Mouse (Mus musculus) embryonic facial prominence, embryonic 13.5 days (tissue): ENCODE measurements at regions not wholly inside any gene's neighbourhood (a gene's known extent, or its start where the extent isn't known, plus 50 kb on each side); places are given as distances from the start of the nearest gene placed in this dataset.

Experiments used
- ATAC-seq: fragments of 200-750 bp; cut with Nextera tagmentation; 2 replicates; pipeline ENCODE4 v1.8.0; 2017; ENCODE audit warnings: low read depth; ENCODE audit not compliant: insufficient number of reproducible peaks, insufficient read depth, low FRiP score, low TSS enrichment
- H3K27ac ChIP-seq: fragments of 300-500 bp; sonication (generic); 2 replicates; pipeline ENCODE4 v1.5.1; 2015; ENCODE audit warnings: moderate library complexity, mild to moderate bottlenecking, inconsistent platforms
- H3K27me3 ChIP-seq: fragments of 300-500 bp; sonication (generic); 2 replicates; pipeline ENCODE4 v1.6.1; 2015; ENCODE audit warnings: mild to moderate bottlenecking, inconsistent platforms
- H3K36me3 ChIP-seq: fragments of 300-500 bp; sonication (generic); 2 replicates; pipeline ENCODE4 v1.6.1; 2015; ENCODE audit warnings: mild to moderate bottlenecking, inconsistent platforms
- H3K4me1 ChIP-seq: fragments of 300-500 bp; sonication (generic); 2 replicates; pipeline ENCODE4 v1.6.1; 2015; ENCODE audit warnings: inconsistent platforms
- H3K4me2 ChIP-seq: fragments of 300-500 bp; sonication (generic); 2 replicates; pipeline ENCODE4 v1.6.1; 2015; ENCODE audit warnings: moderate library complexity, mild to moderate bottlenecking, inconsistent platforms
- H3K4me3 ChIP-seq: fragments of 300-500 bp; sonication (generic); 2 replicates; pipeline ENCODE4 v1.5.1; 2015; ENCODE audit warnings: mild to moderate bottlenecking, inconsistent platforms
- H3K9ac ChIP-seq: fragments of 300-500 bp; sonication (generic); 2 replicates; pipeline ENCODE4 v1.6.1; 2015; ENCODE audit warnings: mild to moderate bottlenecking, inconsistent platforms
- H3K9me3 ChIP-seq: fragments of 300-500 bp; sonication (generic); 2 replicates; pipeline ENCODE4 v1.6.1; 2016; ENCODE audit warnings: inconsistent platforms
- WGBS: fragments of 180-500 bp; shearing (Covaris S2); methylation state at CpG from one replicate; pipeline ENCODE4 v1.1.7; 2015; ENCODE audit warnings: mixed read lengths; 5-methylcytosine and 5-hydroxymethylcytosine counted together

DNA sequence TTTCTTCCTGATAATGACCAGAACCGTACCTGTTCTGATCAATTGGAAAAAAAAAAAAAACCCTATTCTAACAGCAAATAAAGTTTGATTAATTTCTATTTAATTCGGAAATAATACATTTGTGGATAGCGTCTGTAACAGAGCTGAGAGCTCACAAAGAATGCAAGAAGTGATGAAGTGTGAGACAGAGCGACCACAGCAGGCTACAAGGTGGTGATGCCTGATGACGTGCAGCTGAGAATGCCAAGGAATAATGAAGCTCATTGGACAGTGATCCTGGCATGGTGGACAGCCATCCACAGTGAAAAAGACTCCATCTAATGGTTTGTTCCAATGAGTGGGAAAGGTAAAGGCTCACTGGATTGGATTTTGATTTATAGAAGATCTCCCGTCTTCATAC is 111.2 kb upstream of the Hand2 start:
- Histone ChIP-seq H3K4me3 (no peak overlapping the region), H3K36me3 (no peaks in the 10 kb centered on the region), H3K27ac (no peak overlapping the region), H3K9me3 (no peaks in the 10 kb centered on the region), H3K27me3 (no peaks in the 10 kb centered on the region), H3K4me2 (no peak overlapping the region), H3K4me1 (no peaks in the 10 kb centered on the region), H3K9ac (no peak overlapping the region)
- no peak for ATAC-seq
- 79% methylated on average over 6 of the region's 6 CpGs for WGBS

DNA sequence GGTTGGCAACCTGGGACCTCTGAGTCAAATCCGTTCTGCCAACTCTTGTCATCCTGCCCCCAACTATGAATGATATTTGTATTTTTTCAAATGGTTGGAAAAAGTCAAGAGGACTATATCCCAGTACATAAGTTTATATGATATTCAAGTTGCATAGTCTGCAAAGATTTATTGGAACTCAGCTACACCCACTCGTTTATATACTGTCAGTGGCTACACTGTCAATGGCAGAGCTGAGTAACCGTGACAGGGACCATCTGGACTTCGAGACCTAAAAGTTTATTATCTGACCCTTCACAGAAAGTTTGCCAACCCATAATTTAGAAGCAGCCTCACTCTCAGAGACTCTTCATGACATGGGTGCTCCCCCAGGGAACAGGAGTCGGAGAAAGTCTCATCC is 107.7 kb upstream of the Hand2 start:
- H3K27me3 ChIP-seq: no peaks in the 10 kb centered on the region
- no peaks in the 10 kb centered on the region for H3K36me3 ChIP-seq
- WGBS: 80% methylated on average over 5 of the region's 5 CpGs
- H3K4me3 ChIP-seq: no peak overlapping the region
- H3K4me2 ChIP-seq: no peak overlapping the region
- no peak overlapping the region for H3K9ac ChIP-seq
- H3K4me1 ChIP-seq: no peaks in the 10 kb centered on the region
- no peaks in the 10 kb centered on the region for H3K9me3 ChIP-seq
- no peak for ATAC-seq
- H3K27ac ChIP-seq: no peak overlapping the region

DNA sequence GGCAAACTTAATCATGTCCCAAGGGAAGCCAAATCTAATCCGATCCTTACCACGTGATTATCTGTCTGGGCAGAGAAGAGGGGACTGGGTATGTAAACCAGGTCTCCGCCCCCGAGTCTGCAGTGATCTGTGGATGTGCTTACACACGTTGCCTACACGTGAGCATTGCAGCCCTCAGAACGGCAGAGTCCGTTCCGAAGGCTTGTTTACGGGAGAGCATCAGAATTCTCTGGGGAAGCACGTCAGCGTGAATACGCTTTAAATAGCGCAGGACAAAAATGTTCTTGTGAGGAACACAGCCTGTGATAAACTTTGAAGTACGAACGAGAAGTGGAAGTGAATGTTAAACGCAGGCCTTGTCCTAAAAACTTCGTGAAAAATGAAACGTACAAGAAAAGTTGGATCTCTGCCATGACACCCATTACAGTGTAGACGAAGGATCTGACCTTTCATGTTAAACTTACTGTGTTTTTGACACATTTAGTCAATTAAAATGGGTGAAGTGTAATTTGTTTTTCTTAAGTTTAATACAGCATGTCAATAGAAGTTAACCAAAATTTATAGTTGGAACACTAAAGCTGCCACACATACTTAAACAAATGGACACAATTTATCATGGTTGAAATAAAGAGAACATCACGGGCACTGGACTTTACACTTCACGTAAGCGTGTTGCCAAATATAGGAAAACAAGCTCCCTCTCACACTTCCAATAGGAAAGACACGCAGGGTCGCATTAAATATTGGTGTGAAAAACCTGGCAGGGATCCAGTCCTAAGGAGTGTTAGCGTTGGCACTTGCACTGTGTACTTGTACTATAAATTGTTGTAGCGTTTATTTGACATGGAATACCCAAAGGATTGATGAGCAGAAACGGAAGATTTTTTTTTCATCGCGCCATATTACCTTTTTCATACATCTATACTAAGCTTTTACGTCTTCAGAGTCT is 106.5 kb upstream of the Hand2 start:
- 75% methylated on average over 31 of the region's 31 CpGs for whole genome bisulfite sequencing
- Histone ChIP-seq H3K9me3 (no peaks in the 10 kb centered on the region), H3K4me3 (no peak overlapping the region), H3K27me3 (no peaks in the 10 kb centered on the region), H3K4me2 (no peak overlapping the region), H3K9ac (no peak overlapping the region), H3K27ac (no peak overlapping the region), H3K36me3 (no peaks in the 10 kb centered on the region), H3K4me1 (no peaks in the 10 kb centered on the region)
- ATAC-seq: no peak

- H3K4me2 ChIP-seq: no peak overlapping the region
- H3K9me3 ChIP-seq: no peaks in the 10 kb centered on the region
- 86% methylated on average over 4 of the region's 4 CpGs for WGBS
- no peak overlapping the region for H3K4me3 ChIP-seq
- H3K4me1 ChIP-seq: no peaks in the 10 kb centered on the region
- ATAC-seq: no peak
- H3K27ac ChIP-seq: no peak overlapping the region
- no peak overlapping the region for H3K9ac ChIP-seq
- H3K36me3 ChIP-seq: no peaks in the 10 kb centered on the region
- no peaks in the 10 kb centered on the region for H3K27me3 ChIP-seq
Observed at GRCm38 (mm10) chr8:57230594-57230993, 90.2 kb upstream of the Hand2 start.

DNA sequence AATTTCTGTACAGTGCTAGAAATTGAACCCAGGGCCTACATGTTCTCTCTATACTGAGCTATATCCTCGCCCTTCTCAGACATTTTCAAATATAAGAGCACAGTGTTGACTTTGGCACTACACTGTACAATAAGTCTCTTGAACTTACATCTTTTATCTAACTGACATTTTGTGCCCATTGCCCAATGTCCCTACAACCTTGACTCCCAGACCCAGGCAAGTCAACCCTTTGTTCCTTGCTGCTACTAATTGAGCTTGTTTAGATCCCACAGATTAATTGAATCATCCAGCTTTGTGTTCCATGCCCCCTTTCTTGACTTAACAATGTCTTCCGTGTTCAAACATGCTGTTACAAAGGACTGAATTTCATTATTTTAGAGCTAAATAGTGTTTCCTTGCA is 78.5 kb upstream of the Hand2 start:
- no peaks in the 10 kb centered on the region for H3K4me1 ChIP-seq
- H3K36me3 ChIP-seq: no peaks in the 10 kb centered on the region
- H3K4me3 ChIP-seq: no peak overlapping the region
- no peak overlapping the region for H3K4me2 ChIP-seq
- H3K9ac ChIP-seq: no peak overlapping the region
- no peak for ATAC-seq
- H3K27me3 ChIP-seq: no peaks in the 10 kb centered on the region
- WGBS: 73% methylated on average over 2 of the region's 2 CpGs
- no peak overlapping the region for H3K27ac ChIP-seq
- no peaks in the 10 kb centered on the region for H3K9me3 ChIP-seq

DNA sequence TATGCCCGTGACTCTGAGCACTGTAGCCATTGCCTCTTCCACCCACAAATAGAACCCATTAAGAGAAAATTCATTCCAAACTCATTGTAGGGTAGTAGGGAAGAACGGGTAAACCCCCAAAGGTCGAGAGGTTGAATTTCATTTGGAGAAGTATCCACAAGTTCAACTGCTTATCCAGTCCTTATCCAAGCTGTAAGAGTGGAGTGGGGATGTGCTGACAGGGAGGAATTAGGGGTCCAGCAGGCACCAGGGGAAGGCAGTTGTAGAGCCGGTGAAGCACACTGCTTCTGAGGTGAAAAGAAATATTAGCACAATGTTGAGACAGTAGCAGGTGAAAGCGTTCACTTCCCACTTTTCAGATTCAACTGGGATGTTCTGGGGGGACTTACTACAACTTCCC is 71.7 kb upstream of the Hand2 start:
- Histone ChIP-seq H3K4me3 (no peak overlapping the region), H3K27me3 (no peaks in the 10 kb centered on the region), H3K27ac (no peak overlapping the region), H3K36me3 (no peaks in the 10 kb centered on the region), H3K9me3 (no peaks in the 10 kb centered on the region), H3K4me1 (no peaks in the 10 kb centered on the region), H3K9ac (no peak overlapping the region), H3K4me2 (no peak overlapping the region)
- no peak for ATAC-seq
- 77% methylated on average over 5 of the region's 5 CpGs for whole genome bisulfite sequencing
